Mouse (Mus musculus) cortical plate, adult 2 months (tissue): ENCODE results near the gene Spdef.

ENCODE experiments used
- CTCF ChIP-seq: fragments of 200-500 bp; IDR thresholded peaks from 2 replicates; pipeline ENCODE4 v1.5.1; 2011; ENCODE audit warnings: mild to moderate bottlenecking, control low read depth, low read length; ENCODE audit not compliant: insufficient read depth; ENCODE audit errors: extremely low read depth
- POLR2A ChIP-seq: fragments of 200-500 bp; IDR thresholded peaks from 2 replicates; pipeline ENCODE4 v1.6.1; 2011; ENCODE audit warnings: mild to moderate bottlenecking, low read length, control low read depth; ENCODE audit not compliant: insufficient read depth; ENCODE audit errors: extremely low read depth

DNA sequence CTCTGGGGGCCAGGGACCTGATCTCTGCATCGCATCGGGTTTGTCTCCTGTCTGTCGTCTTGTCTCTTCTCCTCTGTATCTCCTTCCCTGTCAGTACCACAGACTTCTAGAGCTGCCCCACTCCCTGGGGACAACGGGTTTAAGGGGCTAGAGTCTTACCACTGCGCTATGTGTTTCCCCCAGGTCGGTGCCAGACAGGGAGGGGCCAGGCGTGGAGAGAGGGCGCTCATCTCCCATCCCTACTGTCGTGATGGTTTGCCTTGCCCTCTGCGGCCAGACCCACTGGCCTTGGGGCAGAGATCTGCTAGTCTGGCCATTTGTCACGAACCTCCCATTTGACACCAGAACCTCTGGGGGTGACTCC is 43.2 kb downstream of the Spdef start:
- TF ChIP-seq POLR2A, result no peak
- TF ChIP-seq CTCF, result no peak
